Mouse (Mus musculus) B cell, adult (primary cell): Measurements from ENCODE around the gene Ly6c2. TPM values are rescaled to one million over a fixed set of nuclear protein-coding genes. Genes with fewer than 3 reads are reported as not detected.

ENCODE experiments used
- total RNA-seq: library from RNA; stranded (reverse); gene quantifications from 4 replicates; pipeline ENCODE4 v1.2.4, GENCODE M21; 2023; ENCODE audit not compliant: inconsistent age

The Ly6c2 gene
- 4.9 to 6.7 TPM (median 6.0 TPM) in 4 replicates for total RNA-seq

GRCm38 (mm10) chr15:75111861-75112630 lies at the start of gene Ly6c2:
Gene Ly6c2, minus strand, starts transcription at chr15:75111970.

GRCm38 (mm10) chr15:75154940-75155339 lies 43.2 kb upstream of the Ly6c2 start, which contains the start of gene Ly6g:
Gene Ly6g, plus strand, starts transcription at chr15:75155240.

Other genes starting within 250 kb of the Ly6c2 start
- 1.4 to 1.9 TPM (median 1.6 TPM) in 4 replicates for gene 2010109I03Rik, start 214.9 kb downstream of the Ly6c2 start, total RNA-seq
- 1.2 TPM in 1 of 4 replicates, not detected in the others for gene Ly6i, start 128.5 kb downstream of the Ly6c2 start, total RNA-seq
- gene Ly6a, start 113.9 kb downstream of the Ly6c2 start, total RNA-seq: 136 to 195 TPM (median 153 TPM) in 4 replicates
- gene Ly6c1, start 63.1 kb downstream of the Ly6c2 start, total RNA-seq: 1.7 TPM in 1 of 4 replicates, not detected in the others
- gene Ly6g, start 43.3 kb upstream of the Ly6c2 start, total RNA-seq: not detected in 4 replicates
- not detected in 4 replicates for gene BC025446, start 104.4 kb upstream of the Ly6c2 start, total RNA-seq
- not detected in 4 replicates for gene Ly6f, start 156.5 kb upstream of the Ly6c2 start, total RNA-seq